Mouse (Mus musculus): Measurements from ENCODE around the gene Gm8693.
"Not testable (repeated sequence)": the region's sequence is repeated elsewhere in the genome, so short reads cannot be mapped to it uniquely, and the experiment has no call there.

The Gm8693 gene

DNA sequence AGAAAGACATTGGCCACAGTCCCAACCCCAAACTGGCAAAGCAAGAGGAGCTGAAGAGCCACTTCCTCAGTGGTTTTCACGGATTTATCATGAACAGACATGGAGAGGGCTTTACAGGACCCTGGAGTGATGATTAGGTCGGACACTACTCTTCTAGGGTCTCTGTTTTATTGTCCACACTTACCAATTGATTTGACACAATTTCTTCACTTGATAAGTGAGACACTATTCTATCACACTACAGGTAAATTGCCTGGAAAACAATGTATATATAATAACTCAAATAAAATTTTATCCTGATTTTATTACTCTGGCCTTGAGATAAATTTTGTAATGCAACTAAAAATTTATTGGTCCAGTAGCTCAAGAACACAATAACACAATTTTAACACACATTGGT, at the start of gene Gm8693:
Gene Gm8693 (minus strand): TSS at position 101 of the 400 bp plus-strand sequence.
- DNase-seq (ENCODE audit: low read depth, low spot score) = not testable (repeated sequence)

DNA sequence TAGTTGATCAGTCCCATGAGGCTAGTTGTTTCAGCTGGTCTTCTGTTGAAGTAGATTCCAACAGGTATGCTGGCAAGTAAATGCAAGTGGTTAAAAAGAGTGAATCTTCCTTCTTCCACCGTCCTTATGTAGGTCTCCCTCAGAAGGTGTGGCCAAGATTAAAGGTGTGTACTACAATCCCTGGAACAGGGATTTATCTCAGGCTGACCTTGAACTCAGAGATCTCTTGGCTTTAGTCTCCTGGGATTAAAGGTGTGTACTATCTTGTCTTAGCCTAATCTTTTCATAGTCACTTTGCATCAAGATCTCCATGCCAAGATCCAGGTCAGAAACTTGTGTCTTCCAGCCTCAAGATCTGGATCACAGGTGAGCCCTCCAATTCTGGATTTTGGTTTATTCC, 27.5 kb upstream of the Gm8693 start, which contains the start of gene Gm4567:
Gene Gm4567 (minus strand): TSS at position 101 of the 400 bp plus-strand sequence.
- not testable (repeated sequence) for DNase-seq (ENCODE audit: low read depth, low spot score)

DNA sequence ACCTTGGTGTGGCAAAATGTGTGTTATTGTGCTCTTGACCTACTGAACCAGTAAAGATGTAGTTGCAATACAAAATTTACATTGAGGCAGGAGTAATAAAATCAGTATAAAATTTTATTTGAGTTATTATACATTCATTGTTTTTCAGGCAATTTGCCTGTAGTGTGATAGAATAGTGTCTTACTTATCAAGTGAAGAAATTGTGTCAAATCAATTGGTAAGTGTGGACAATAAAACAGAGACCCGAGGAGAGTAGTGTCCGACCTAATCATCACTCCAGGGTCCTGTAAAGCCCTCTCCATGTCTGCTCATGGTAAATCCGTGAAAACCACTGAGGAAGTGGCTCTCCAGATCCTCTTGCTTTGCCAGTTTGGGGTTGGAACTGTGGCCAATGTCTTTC, 34.4 kb downstream of the Gm8693 start, which contains the start of gene Vmn1r155:
Gene Vmn1r155 (plus strand): TSS at position 301 of the 400 bp plus-strand sequence.
- not testable (repeated sequence) for DNase-seq (ENCODE audit: low read depth, low spot score)
